Mouse (Mus musculus) heart, embryonic 15.5 days (tissue): ENCODE measurements around the gene Tbce. TPM values are rescaled to one million over a fixed set of nuclear protein-coding genes. Genes with fewer than 3 reads are reported as not detected.

Source experiments
- ATAC-seq: fragments of 200-750 bp; cut with Nextera tagmentation; replicated peaks from 2 replicates; pipeline ENCODE4 v1.8.0; 2017; ENCODE audit warnings: low read depth, moderate TSS enrichment; ENCODE audit not compliant: insufficient number of reproducible peaks, insufficient read depth, low FRiP score
- H3K27ac ChIP-seq: fragments of 300-500 bp; sonication (generic); 2 replicates; pipeline ENCODE4 v1.5.1; 2015; ENCODE audit warnings: mild to moderate bottlenecking, inconsistent platforms
- H3K27me3 ChIP-seq: fragments of 300-500 bp; sonication (generic); 2 replicates; pipeline ENCODE4 v1.6.1; 2015; ENCODE audit warnings: inconsistent platforms
- H3K36me3 ChIP-seq: fragments of 300-500 bp; sonication (generic); 2 replicates; pipeline ENCODE4 v1.6.1; 2015; ENCODE audit warnings: mild to moderate bottlenecking, inconsistent platforms
- H3K4me1 ChIP-seq: fragments of 300-500 bp; sonication (generic); replicated peaks from 2 replicates; pipeline ENCODE4 v1.6.1; 2015; ENCODE audit warnings: inconsistent platforms
- H3K4me2 ChIP-seq: fragments of 300-500 bp; sonication (generic); 2 replicates; pipeline ENCODE4 v1.6.1; 2015; ENCODE audit warnings: inconsistent platforms, mild to moderate bottlenecking, moderate library complexity
- H3K4me3 ChIP-seq: fragments of 300-500 bp; sonication (generic); 2 replicates; pipeline ENCODE4 v1.5.1; 2015; ENCODE audit warnings: mild to moderate bottlenecking, inconsistent platforms
- H3K9ac ChIP-seq: fragments of 300-500 bp; sonication (generic); 2 replicates; pipeline ENCODE4 v1.6.1; 2015; ENCODE audit warnings: mild to moderate bottlenecking, inconsistent platforms
- H3K9me3 ChIP-seq: fragments of 300-500 bp; sonication (generic); replicated peaks from 2 replicates; pipeline ENCODE4 v1.6.1; 2016; ENCODE audit warnings: inconsistent platforms
- WGBS: fragments of 180-500 bp; shearing (Covaris S2); methylation state at CpG from one replicate; pipeline ENCODE4 v1.1.7; 2015; ENCODE audit warnings: mixed read lengths; 5-methylcytosine and 5-hydroxymethylcytosine counted together
- polyA plus RNA-seq: library from polyadenylated mRNA; unstranded; fragments of >200 nt; fragmentation: Nextera tagmentation; extraction: Ambion mirVana; gene quantifications from 2 replicates; pipeline ENCODE4 v1.2.1, GENCODE M21; 2015

Gene Tbce
- polyA plus RNA-seq: 33.2 and 37.8 TPM in 2 replicates

DNA sequence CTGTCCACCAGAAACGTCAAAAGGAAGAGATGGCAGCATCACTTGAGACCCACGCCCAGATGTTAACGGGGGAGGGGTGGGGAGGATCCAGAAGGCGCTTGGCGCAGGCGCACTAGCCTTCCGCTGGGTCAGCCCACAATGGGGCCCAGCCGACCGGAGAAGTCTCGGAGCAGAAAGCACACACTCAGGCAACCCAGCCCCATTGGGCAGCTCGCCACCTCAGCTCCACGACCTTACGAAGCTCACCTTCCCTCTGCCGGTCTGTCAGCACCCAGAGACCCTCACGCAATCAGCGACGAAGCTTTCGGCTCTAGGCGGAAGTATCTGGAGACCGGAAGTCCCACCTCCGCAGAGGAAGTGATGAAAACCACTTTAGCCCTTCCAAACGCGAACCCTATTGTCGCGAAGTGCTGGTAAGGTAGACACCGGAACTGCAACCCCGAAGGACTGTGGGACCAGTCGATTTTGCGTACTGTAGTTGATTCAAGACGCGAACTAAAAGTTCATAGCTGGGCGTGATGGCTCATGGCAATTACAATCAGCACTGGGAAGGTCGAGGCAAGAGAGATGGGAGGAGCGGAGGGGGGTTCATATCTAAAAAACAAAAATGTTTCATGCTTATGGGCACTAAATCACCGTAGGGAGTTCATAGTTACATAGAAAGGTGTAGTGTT is at the start of gene Tbce:
Gene Tbce (minus strand): TSS at position 347 of the 674 bp plus-strand sequence.
- H3K27me3 ChIP-seq: no peaks in the 10 kb centered on the region
- no peaks in the 10 kb centered on the region for H3K9me3 ChIP-seq
- H3K4me2 ChIP-seq: peak within 1 kb of the TSS; percentile 82
- peak within 1 kb of the TSS; percentile 96 for H3K27ac ChIP-seq
- peak within 1 kb of the TSS; percentile 73 for H3K4me3 ChIP-seq
- peak within 1 kb of the TSS; percentile 74 for H3K9ac ChIP-seq
- peak; percentile 92 for ATAC-seq
- no peaks in the 10 kb centered on the region for H3K36me3 ChIP-seq
- peaks cover 10% of the 10 kb centered on the region for H3K4me1 ChIP-seq
- WGBS: under 1% methylated on average over 35 of the region's 35 CpGs

- no peak overlapping the region for H3K4me2 ChIP-seq
Observed at GRCm38 (mm10) chr13:14088669-14089068, 49.2 kb upstream of the Tbce start.

GRCm38 (mm10) chr13:14075326-14075725 is 35.9 kb upstream of the Tbce start:
- Histone ChIP-seq H3K9ac (no peak overlapping the region), H3K4me1 (peaks cover 3% of the 10 kb centered on the region; the same call in 1 of the 2 replicates), H3K4me2 (no peak overlapping the region), H3K36me3 (no peaks in the 10 kb centered on the region), H3K4me3 (no peak overlapping the region), H3K9me3 (no peaks in the 10 kb centered on the region), H3K27me3 (no peaks in the 10 kb centered on the region), H3K27ac (no peak overlapping the region)
- ATAC-seq: no peak
- WGBS: 76% methylated on average over 1 of the region's 1 CpGs

More at GRCm38 (mm10) chr13:14088669-14089068, 49.2 kb upstream of the Tbce start:
- Histone ChIP-seq H3K27ac (peak overlapping the region; percentile 49), H3K9ac (no peak overlapping the region), H3K9me3 (no peaks in the 10 kb centered on the region), H3K36me3 (no peaks in the 10 kb centered on the region), H3K4me1 (peaks cover 5% of the 10 kb centered on the region; the same call in 1 of the 2 replicates), H3K4me3 (no peak overlapping the region), H3K27me3 (no peaks in the 10 kb centered on the region)
- WGBS: 53% methylated on average over 1 of the region's 1 CpGs
- ATAC-seq: peak; percentile 58; the same call in 1 of the 2 replicates

DNA sequence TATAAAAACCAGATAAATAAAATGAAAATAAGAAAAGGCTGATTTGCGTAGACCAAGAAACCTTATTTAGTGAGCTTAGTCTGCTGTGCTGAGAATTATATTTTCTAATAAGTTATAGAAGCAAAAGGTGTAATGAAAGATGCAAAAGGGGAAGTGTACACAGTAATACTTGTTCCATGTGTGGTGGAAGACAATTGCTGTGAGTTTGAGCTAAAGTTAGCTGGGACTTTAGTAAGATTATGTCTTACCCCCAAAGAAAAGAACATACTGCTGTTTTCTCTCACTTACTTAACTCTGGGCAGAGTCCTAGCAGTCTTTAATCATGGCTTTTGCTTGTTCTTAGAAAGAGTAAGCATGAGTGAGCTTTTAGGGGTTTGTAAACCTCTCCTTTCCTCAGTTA is 34.9 kb upstream of the Tbce start:
- no peaks in the 10 kb centered on the region for H3K36me3 ChIP-seq
- H3K4me3 ChIP-seq: no peak overlapping the region
- H3K4me2 ChIP-seq: no peak overlapping the region
- no peak overlapping the region for H3K9ac ChIP-seq
- no peak for ATAC-seq
- no peaks in the 10 kb centered on the region for H3K4me1 ChIP-seq
- no peaks in the 10 kb centered on the region for H3K27me3 ChIP-seq
- no peak overlapping the region for H3K27ac ChIP-seq
- no peaks in the 10 kb centered on the region for H3K9me3 ChIP-seq
- 93% methylated on average over 1 of the region's 1 CpGs for WGBS

- H3K4me2 ChIP-seq: no peak overlapping the region
- no peak for ATAC-seq
- peaks cover 4% of the 10 kb centered on the region for H3K4me1 ChIP-seq
- no peaks in the 10 kb centered on the region for H3K9me3 ChIP-seq
- WGBS: 85% methylated on average over 1 of the region's 1 CpGs
- H3K27me3 ChIP-seq: no peaks in the 10 kb centered on the region
- H3K9ac ChIP-seq: no peak overlapping the region
- no peak overlapping the region for H3K27ac ChIP-seq
- no peak overlapping the region for H3K4me3 ChIP-seq
- H3K36me3 ChIP-seq: no peaks in the 10 kb centered on the region
Observed at GRCm38 (mm10) chr13:14069291-14069690, 29.9 kb upstream of the Tbce start.

DNA sequence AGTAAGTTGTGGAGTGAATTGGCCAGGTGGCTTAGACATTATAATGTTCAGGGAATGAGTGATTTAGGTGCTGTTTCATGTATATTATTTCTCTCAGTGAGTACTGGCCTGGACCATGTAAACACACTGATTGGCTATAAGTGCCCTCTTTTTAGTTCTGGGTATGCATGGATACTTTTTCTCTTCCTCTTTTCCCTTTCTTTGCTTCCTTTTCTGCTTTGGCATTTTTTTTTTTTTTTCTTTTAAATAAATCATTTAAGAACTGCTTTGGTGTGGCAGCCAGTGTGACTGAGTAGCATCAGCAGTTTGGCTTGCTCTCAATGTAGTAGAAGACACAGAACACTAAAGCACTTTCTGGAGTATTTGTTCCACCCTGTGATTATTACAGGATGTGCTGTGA is 28.6 kb upstream of the Tbce start:
- H3K4me1 ChIP-seq: peaks cover 4% of the 10 kb centered on the region

DNA sequence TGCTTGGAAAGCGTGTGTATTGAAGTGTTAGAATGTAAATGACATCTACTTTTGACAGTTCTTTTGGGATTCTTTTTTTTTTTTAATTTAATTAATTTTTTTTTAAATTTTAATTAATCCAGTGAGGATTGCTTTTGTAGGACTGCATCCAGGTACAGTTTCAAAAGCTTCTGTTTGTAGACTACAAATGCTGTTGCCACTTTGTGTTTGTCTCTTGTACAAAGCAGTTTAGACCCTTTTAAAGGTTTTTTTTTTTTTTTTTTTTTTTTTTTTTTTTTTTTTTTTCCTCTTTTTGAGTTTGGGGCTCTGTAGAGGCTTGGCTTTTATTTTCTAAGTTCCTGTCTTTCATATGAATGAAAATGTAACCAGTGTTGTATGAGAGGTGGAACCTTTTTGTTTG is 26.3 kb upstream of the Tbce start:
- 70% methylated on average over 1 of the region's 1 CpGs for WGBS
- Histone ChIP-seq H3K4me1 (peaks cover 11% of the 10 kb centered on the region), H3K4me2 (no peak overlapping the region)

More for the DNA sequence above, 28.6 kb upstream of the Tbce start:
- H3K9ac ChIP-seq: no peak overlapping the region
- H3K9me3 ChIP-seq: no peaks in the 10 kb centered on the region
- H3K4me2 ChIP-seq: no peak overlapping the region
- H3K36me3 ChIP-seq: no peaks in the 10 kb centered on the region
- no peak overlapping the region for H3K27ac ChIP-seq
- H3K4me3 ChIP-seq: no peak overlapping the region
- no peaks in the 10 kb centered on the region for H3K27me3 ChIP-seq
- no peak for ATAC-seq

DNA sequence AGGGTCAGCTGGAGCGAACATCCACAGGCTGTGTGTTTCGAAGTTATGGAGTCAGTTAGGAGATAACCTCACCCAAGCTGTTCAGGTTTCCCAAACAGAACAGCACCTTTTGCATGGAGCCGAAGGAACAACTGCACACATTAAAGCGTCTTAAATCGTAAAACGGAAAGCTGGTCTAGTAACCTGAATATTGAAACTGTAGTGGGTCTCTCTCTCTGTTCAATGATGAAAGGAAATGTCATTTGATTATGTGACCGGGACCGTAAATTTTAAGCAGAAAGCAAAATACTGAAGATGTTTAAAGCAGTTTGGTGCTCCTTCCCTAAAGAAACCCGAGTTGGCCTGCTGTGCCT is 25.6 kb upstream of the Tbce start:
- peak overlapping the region; percentile 71 for H3K4me2 ChIP-seq
- peak overlapping the region; percentile 98 for H3K9ac ChIP-seq
- H3K9me3 ChIP-seq: no peaks in the 10 kb centered on the region
- H3K27ac ChIP-seq: peak overlapping the region; percentile 99
- peak overlapping the region; percentile 98 for H3K4me3 ChIP-seq
- no peak for ATAC-seq
- 18% methylated on average over 9 of the region's 9 CpGs for WGBS
- H3K4me1 ChIP-seq: peaks cover 11% of the 10 kb centered on the region
- no peaks in the 10 kb centered on the region for H3K27me3 ChIP-seq
- H3K36me3 ChIP-seq: no peaks in the 10 kb centered on the region

More for the DNA sequence above, 26.3 kb upstream of the Tbce start:
- H3K9ac ChIP-seq: no peak overlapping the region
- H3K27me3 ChIP-seq: no peaks in the 10 kb centered on the region
- no peak for ATAC-seq
- H3K9me3 ChIP-seq: no peaks in the 10 kb centered on the region
- H3K4me3 ChIP-seq: no peak overlapping the region
- H3K36me3 ChIP-seq: no peaks in the 10 kb centered on the region
- H3K27ac ChIP-seq: no peak overlapping the region

GRCm38 (mm10) chr13:14064341-14065027 is 25.0 kb upstream of the Tbce start:
- Histone ChIP-seq H3K27ac (peak overlapping the region; percentile 99), H3K9me3 (no peaks in the 10 kb centered on the region), H3K36me3 (0 out of 2 replicates have a peak, but pooled peaks cover 1% of the 10 kb centered on the region), H3K4me2 (peak overlapping the region; percentile 71), H3K9ac (peak overlapping the region; percentile 98), H3K27me3 (no peaks in the 10 kb centered on the region), H3K4me3 (peak overlapping the region; percentile 98), H3K4me1 (peaks cover 11% of the 10 kb centered on the region)
- WGBS: under 1% methylated on average over 61 of the region's 65 CpGs
- ATAC-seq: peak; percentile 0; the same call in 1 of the 2 replicates

DNA sequence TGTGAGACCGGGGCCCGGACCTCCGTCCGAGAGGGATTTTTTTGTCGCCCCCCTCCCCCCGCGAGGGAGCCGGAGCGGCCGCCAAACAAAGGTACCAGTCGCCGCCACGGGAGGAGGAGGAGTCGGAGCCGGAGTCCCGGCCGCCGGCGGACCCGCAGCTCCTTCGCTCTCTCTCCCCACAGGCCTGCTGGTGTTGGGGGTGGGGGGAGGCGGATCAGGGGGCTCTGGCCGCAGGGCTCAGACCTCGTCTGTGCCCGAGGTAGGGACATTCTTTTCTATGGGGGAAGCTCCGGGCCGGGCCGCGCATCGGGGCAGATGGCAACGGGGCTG is 24.5 kb upstream of the Tbce start:
- H3K27me3 ChIP-seq: no peaks in the 10 kb centered on the region
- H3K4me2 ChIP-seq: peak overlapping the region; percentile 71
- peak overlapping the region; percentile 99 for H3K27ac ChIP-seq
- H3K4me3 ChIP-seq: peak overlapping the region; percentile 98
- under 1% methylated on average over 31 of the region's 31 CpGs for WGBS
- peak; percentile 32 for ATAC-seq
- H3K4me1 ChIP-seq: peaks cover 11% of the 10 kb centered on the region
- H3K9ac ChIP-seq: peak overlapping the region; percentile 98
- H3K36me3 ChIP-seq: 0 out of 2 replicates have a peak, but pooled peaks cover 7% of the 10 kb centered on the region
- no peaks in the 10 kb centered on the region for H3K9me3 ChIP-seq

GRCm38 (mm10) chr13:14063013-14063941 is 23.8 kb upstream of the Tbce start, which contains the start of the genes Arid4b and Ggps1:
Gene Arid4b (plus strand): TSS chr13:14063232.
Gene Ggps1 (minus strand): TSS chr13:14063488.
- H3K27me3 ChIP-seq: no peaks in the 10 kb centered on the region
- peak; percentile 96 for ATAC-seq
- H3K27ac ChIP-seq: peak within 1 kb of the TSS; percentile 99
- peak within 1 kb of the TSS; percentile 98 for H3K9ac ChIP-seq
- H3K36me3 ChIP-seq: 0 out of 2 replicates have a peak, but pooled peaks cover 9% of the 10 kb centered on the region
- peak within 1 kb of the TSS; percentile 77 for H3K4me2 ChIP-seq
- peaks cover 11% of the 10 kb centered on the region for H3K4me1 ChIP-seq
- H3K4me3 ChIP-seq: peak within 1 kb of the TSS; percentile 98
- under 1% methylated on average over 64 of the region's 64 CpGs for WGBS
- no peaks in the 10 kb centered on the region for H3K9me3 ChIP-seq
